Mouse (Mus musculus) right cerebral cortex, postnatal 10 days (tissue): ENCODE data around the gene Sox5.
A peak's percentile ranks its signal among the peaks of the same experiment; 100 is the strongest.

ENCODE experiments used
- DNase-seq, 2 experiments: peaks; one replicate each; pipeline ENCODE4 v3.0.0; 2021; ENCODE audit warnings: low spot score in 2 of 2

Gene Sox5

DNA sequence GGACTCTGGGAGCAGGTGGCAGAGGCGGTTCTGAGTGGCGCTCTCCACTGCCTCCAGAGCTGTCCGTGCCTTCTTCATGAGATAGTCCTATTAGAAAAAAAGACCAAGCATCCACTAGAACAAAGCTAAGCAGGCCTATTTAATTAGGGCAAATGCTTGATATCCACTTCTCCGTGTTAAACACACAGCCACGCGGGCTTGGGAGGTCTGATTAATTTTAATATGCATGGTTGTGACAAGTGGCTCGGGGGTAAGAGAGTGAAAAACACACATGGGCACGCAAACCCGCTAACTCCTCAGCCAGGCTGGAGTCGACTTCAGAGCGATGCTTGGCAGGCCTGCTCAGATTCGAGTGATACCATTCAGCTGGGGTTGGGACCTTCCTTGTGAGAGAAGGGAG, 676.1 kb downstream of the Sox5 start:
- DNase-seq = peak in 1 of 2 experiments; percentile 20

DNA sequence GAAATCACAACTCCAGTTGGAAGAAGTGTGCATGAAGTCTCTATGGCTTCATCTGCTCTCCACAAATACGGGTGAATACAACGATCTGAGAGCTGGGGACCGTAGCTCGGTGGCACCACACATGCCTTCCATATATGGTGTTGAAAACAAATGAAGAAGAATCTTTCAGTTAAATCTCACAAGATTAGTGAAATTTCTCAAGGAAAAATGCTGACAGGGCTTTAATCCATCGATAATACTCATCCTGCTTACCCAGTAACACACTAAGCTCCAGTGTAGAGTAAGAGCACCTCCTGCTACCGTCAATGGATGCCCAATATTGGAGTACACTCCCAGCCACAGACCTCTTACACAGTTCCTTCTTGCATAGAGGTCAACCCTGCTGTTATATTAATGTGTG, 678.2 kb downstream of the Sox5 start:
- no peak for DNase-seq

GRCm38 (mm10) chr6:144100852-144101251, 680.9 kb downstream of the Sox5 start:
- no peak for DNase-seq

GRCm38 (mm10) chr6:144098119-144098518, 683.7 kb downstream of the Sox5 start:
- peak; percentile 51 to 72 for DNase-seq

DNA sequence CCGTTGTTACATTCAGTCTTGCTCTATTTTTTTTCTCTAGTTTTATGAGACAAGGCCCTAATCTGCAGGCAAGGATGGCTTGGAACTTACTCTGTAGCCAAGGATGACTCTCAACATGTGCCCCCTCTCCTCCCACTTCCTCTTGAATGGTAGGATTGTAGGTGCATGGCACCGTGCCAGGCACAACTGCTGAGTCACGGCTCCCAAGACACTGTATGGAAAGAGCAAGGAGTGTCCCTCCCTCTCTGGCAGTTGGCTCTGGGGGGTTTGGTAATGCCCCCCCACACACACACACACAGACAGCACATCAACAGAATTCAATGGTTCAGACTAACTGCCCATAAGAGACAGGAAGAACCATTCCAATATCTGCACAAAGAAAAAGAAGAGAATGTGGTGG, 693.5 kb downstream of the Sox5 start:
- peak in 1 of 2 experiments; percentile 33 for DNase-seq

DNA sequence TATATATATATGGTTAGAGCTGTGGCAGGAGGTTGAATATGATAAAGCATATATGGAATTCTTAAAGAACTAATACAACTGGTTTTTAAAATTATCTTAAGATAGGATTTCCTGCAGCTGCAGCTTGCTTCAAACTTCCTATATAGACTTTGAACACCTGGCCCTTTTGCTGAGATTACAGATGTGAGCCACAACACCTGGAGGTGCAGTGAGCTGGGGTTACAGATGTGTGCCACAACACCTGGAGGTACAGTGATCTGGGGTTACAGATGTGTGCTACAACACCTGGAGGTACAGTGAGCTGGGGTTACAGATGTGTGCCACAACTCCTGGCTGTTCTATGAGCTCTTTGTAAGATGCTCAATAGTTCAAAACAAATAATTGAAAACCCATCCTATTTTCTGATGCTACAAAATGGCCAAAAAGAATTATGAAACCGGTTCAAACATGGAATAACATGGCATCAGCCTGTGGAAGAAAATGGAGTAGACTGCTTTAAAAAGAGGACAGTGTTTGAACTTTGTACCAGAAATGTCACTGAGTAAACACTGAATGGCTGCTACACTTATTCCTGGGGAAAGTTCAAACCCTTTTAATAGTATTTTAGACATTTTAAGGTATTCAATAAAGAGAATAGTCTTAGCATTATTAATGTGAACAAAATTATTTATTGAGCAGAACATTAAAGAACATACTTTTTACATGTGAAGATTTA, 695.5 kb downstream of the Sox5 start:
- no peak for DNase-seq

GRCm38 (mm10) chr6:144082297-144082696, 699.5 kb downstream of the Sox5 start:
- DNase-seq = no peak

DNA sequence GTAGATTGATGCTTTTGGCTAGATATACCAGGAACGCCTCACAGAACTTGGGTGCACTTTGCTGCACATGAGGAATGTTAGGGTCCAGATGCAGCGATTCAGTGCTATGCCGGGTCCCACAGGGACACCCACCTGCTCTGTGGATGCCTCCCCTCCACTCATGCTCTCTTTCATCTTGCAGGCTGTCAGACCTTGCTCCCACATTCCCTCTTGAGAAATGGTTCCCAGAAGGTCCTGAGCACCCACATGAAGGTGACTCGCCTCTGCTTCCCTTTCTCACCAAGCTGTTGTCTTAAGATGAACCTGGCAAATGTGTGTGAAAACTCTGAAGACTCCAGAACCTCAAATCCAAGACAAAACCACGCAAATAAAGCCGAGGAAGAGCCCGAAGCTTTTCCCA, 704.0 kb downstream of the Sox5 start:
- no peak for DNase-seq

GRCm38 (mm10) chr6:144076376-144076775, 705.4 kb downstream of the Sox5 start:
- no peak for DNase-seq

GRCm38 (mm10) chr6:144075327-144075941, 706.3 kb downstream of the Sox5 start:
- no peak for DNase-seq

DNA sequence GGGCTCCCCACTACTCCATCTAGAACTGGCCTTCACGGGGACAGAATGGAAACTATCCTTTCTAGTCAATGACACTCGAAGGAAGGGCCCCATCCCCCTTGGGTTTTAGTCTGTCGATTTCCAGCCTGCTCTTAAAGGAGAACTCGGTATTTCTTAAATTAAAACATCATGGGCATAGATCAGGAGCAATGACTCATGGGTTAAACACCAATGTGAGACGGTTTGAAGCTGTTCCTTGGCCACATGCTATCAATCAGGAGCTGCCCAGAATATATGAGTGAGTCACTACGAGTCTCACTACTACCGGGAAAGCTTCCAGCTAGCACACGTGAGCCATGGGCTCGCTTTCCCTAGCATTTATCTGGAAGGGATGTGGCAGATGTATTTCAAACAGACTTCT, 707.0 kb downstream of the Sox5 start:
- peak; percentile 67 to 73 for DNase-seq

DNA sequence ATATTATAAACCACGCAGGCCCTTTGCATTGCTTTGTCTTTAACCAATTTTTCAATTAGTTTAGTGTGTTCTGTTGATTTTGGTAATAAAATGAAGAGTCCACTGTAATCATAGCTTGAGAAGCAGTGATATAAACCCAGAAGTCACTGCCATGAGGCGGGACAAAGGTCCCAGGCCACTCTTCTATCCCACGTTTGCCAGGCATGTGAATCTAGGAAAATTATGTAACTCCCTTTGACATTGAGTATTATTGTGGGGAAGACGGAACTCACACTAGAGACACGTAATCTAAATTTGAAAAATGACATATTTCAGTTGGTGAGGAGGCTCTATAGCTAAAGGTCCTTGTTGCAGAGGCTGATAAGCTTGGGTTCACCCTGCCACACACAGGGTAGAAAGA, 711.3 kb downstream of the Sox5 start:
- DNase-seq = no peak

DNA sequence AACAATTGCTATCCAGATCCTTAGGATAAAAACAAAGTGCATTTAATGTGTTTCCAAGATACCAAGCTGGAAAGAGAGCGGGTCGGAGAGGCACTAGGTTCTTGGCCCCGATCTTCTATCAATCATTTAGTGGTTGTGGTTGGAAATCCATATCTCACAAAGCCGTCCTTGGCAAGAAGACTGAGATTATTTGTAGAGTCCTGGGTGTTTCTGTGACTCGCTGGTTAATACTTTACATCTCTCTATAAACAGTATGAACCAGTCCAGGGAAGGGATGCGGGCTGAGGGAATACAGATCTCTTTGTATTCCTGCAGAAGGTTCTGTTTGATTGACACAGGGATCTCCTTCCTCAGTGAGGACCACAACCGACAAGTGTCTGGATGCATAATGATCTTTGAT, 714.3 kb downstream of the Sox5 start:
- DNase-seq = no peak

DNA sequence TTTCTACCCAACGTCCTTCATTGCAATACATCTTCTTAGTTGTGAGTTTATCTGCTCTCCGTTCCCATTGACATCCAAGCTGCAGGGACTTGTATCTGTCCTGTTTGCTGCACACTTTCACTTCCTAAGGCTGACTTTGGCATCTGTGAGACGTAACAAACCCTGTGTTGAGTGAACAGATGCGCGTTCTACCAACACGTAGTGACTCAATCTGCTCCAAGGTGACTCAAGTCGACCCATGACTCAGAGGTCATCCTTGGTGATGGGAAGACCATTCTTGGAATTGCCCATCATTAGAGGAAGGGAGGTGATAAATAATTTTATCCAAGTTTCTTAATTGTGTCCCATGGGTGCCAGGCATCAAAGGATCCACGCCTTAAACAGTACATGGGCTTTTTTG, 719.3 kb downstream of the Sox5 start:
- DNase-seq = peak in 1 of 2 experiments; percentile 16

- DNase-seq = peak in 1 of 2 experiments; percentile 13
Measured at GRCm38 (mm10) chr6:144061814-144062213, 720.0 kb downstream of the Sox5 start.

GRCm38 (mm10) chr6:144057098-144057632, 724.6 kb downstream of the Sox5 start:
- DNase-seq = peak; percentile 42 to 57

- peak; percentile 87 to 91 for DNase-seq
Measured at GRCm38 (mm10) chr6:144056252-144057097, 725.3 kb downstream of the Sox5 start.

DNA sequence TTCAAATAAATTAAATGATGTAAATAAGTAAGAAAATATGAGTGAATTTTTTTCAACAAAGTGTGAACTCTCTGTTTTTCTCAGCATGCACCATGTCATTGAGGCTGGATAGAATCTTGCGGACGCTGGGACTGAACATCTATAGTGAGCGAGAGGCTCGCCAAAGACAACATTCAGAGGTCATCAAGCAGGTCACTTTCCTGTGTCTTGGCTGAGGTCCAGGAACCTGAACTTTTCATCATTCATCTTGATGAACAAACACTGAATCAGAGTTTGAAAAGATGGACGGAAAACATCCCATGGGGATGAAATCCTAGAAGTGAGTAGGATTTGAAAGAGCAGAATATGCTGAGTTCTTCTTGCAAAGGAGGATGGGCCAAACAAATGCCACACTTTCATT, 729.3 kb downstream of the Sox5 start:
- DNase-seq = no peak

DNA sequence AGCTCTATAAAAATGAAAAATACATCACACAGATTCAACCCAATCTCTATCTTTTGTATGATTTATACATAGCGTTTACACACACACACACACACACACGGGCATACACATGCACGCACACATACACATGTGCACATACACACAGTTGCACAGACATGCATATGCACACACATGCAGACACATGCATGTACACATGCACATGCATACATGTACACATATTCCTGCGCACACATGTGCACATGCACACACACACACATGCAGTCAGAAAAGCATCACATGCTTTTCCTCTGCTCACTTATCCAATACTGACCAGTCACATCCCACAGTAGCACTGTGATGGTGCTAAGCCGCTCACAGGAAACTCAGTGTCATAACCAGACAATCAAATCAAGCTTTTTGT, 730.5 kb downstream of the Sox5 start:
- no peak for DNase-seq

GRCm38 (mm10) chr6:144048201-144048924, 733.4 kb downstream of the Sox5 start:
- no peak for DNase-seq

- DNase-seq = peak; percentile 50 to 64
Measured at GRCm38 (mm10) chr6:144045503-144045902, 736.3 kb downstream of the Sox5 start.

DNA sequence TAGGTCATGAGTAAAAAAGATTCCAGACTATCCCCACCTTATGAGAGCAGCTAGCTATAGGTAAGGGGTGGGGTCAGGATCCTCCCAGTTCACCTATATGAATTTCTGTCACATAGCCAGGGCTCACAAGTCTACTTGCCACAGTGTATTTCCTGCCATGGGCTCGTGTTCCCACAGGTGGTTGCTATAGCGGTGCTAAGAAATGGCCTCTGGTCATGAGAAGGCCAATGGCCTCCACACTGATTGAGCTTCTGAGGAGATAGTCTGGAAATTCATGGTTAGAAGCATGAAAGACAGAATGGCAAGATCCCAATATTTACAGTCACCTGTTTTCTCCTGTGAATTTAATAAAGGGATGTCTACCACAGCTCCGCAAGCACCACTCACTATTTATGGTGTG, 737.4 kb downstream of the Sox5 start:
- DNase-seq = no peak
